In the genomic region with DNA sequence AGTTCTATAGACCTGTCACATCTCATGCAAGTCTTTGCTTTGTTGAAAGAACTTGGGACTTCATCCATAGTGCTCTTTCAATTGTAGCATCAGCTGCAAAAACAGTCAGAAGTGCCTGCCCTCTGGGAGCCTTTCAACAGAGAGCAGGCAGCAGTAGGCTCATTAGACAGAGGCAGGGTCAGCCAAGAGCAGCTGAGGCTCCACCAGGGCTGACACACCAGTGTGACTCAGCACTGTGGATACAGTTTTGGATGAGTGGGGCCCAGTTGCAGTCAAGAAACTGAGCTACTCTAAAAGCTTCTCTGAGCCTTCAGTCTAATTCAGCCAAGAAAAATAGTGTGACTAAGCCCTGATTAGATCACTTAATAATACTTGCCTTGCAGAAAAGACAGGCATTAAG, we compare ENCODE assay signal across 9 mouse cellular contexts.
DNase-seq lines count a peak whose midpoint lies in the region; ATAC-seq and TF ChIP-seq lines count a peak whose summit lies in the region.
"Had no signal": no experiment of that assay in that cellular context is flagged by ENCODE, and none has a peak within 500 bp of the region (broad histone marks: within the 10 kb centered on the region; RNA-seq: fewer than 3 reads in every experiment).

No protein-coding gene starts in this region.

- H3K36me3 ChIP-seq in midbrain, embryonic 10.5 days, result no peaks in the 10 kb centered on the region
- no peaks in the 10 kb centered on the region for H3K36me3 ChIP-seq in midbrain, embryonic 15.5 days (replicated peaks)
- no peaks in the 10 kb centered on the region for H3K36me3 ChIP-seq in heart, embryonic 12.5 days
- H3K36me3 ChIP-seq in stomach, postnatal 0 days (ENCODE audit: control insufficient read depth, insufficient read depth, low read length), result no peaks in the 10 kb centered on the region
- no peaks in the 10 kb centered on the region for H3K36me3 ChIP-seq in intestine, postnatal 0 days (ENCODE audit: control insufficient read depth, insufficient read depth)
- H3K36me3 ChIP-seq: kidney, embryonic 15.5 days; liver, embryonic 13.5 days had no signal

- peaks cover 5% of the 10 kb centered on the region for H3K4me1 ChIP-seq in midbrain, embryonic 10.5 days
- H3K4me1 ChIP-seq in midbrain, embryonic 15.5 days, result no peaks in the 10 kb centered on the region
- H3K4me1 ChIP-seq in heart, embryonic 12.5 days (replicated peaks), result no peaks in the 10 kb centered on the region
- no peaks in the 10 kb centered on the region for H3K4me1 ChIP-seq in stomach, postnatal 0 days (replicated peaks; ENCODE audit: control insufficient read depth, insufficient read depth)
- H3K4me1 ChIP-seq in intestine, postnatal 0 days (replicated peaks; ENCODE audit: control insufficient read depth, insufficient read depth, low read length), result no peaks in the 10 kb centered on the region
- H3K4me1 ChIP-seq: kidney, embryonic 15.5 days; liver, embryonic 13.5 days had no signal

- no peak overlapping the region for H3K4me2 ChIP-seq in midbrain, embryonic 15.5 days
- no peak overlapping the region for H3K4me2 ChIP-seq in heart, embryonic 12.5 days
- H3K4me2 ChIP-seq in stomach, postnatal 0 days (replicated peaks; ENCODE audit: low read depth), result no peak overlapping the region
- H3K4me2 ChIP-seq in intestine, postnatal 0 days (replicated peaks; ENCODE audit: low read depth), result no peak overlapping the region
- H3K4me2 ChIP-seq: kidney, embryonic 15.5 days; liver, embryonic 13.5 days had no signal

- H3K27ac ChIP-seq in midbrain, embryonic 10.5 days (replicated peaks), result no peak overlapping the region
- no peak overlapping the region for H3K27ac ChIP-seq in midbrain, embryonic 15.5 days
- no peak overlapping the region for H3K27ac ChIP-seq in heart, embryonic 12.5 days (ENCODE audit: poor library complexity, severe bottlenecking)
- no peak overlapping the region for H3K27ac ChIP-seq in stomach, postnatal 0 days (replicated peaks)
- H3K27ac ChIP-seq in intestine, postnatal 0 days (ENCODE audit: low read depth, low read length), result no peak overlapping the region
- H3K27ac ChIP-seq: kidney, embryonic 15.5 days; liver, embryonic 13.5 days had no signal

- TF ChIP-seq CTCF in stomach, postnatal 0 days (IDR thresholded peaks at IDR 0.05; ENCODE audit: low read depth), result no peak
- TF ChIP-seq CTCF in intestine, postnatal 0 days (IDR thresholded peaks at IDR 0.05; ENCODE audit: low read depth), result no peak

- H3K9ac ChIP-seq in midbrain, embryonic 15.5 days, result no peak overlapping the region
- H3K9ac ChIP-seq in heart, embryonic 12.5 days, result no peak overlapping the region
- no peak overlapping the region for H3K9ac ChIP-seq in stomach, postnatal 0 days (ENCODE audit: low read length)
- no peak overlapping the region for H3K9ac ChIP-seq in intestine, postnatal 0 days (ENCODE audit: low read depth, low read length)
- H3K9ac ChIP-seq: kidney, embryonic 15.5 days; liver, embryonic 13.5 days had no signal

- DNase-seq in midbrain, embryonic 10.5 days (ENCODE audit: low spot score), result peak; percentile 13
- DNase-seq in embryo, embryonic 10 days (ENCODE audit: low spot score), result peak; percentile 43
- DNase-seq in telencephalon, adult 2 months (ENCODE audit: low read depth, low spot score), result peak; percentile 0
- DNase-seq in stomach, postnatal 0 days (ENCODE audit: low spot score), result no peak
- DNase-seq: liver, embryonic 13.5 days had no signal

- no peaks in the 10 kb centered on the region for H3K27me3 ChIP-seq in midbrain, embryonic 10.5 days (ENCODE audit: low read depth, poor library complexity, severe bottlenecking)
- H3K27me3 ChIP-seq in midbrain, embryonic 15.5 days (replicated peaks), result no peaks in the 10 kb centered on the region
- H3K27me3 ChIP-seq in heart, embryonic 12.5 days (replicated peaks), result no peaks in the 10 kb centered on the region
- H3K27me3 ChIP-seq in stomach, postnatal 0 days (ENCODE audit: control insufficient read depth, insufficient read depth, low read length), result no peaks in the 10 kb centered on the region
- no peaks in the 10 kb centered on the region for H3K27me3 ChIP-seq in intestine, postnatal 0 days (replicated peaks; ENCODE audit: control insufficient read depth, insufficient read depth, low read length)
- H3K27me3 ChIP-seq: kidney, embryonic 15.5 days; liver, embryonic 13.5 days had no signal

- ATAC-seq in midbrain, embryonic 15.5 days (replicated peaks), result no peak
- 0 out of 2 replicates have a peak, but pooled peaks have one; percentile 45 for ATAC-seq in heart, embryonic 12.5 days (ENCODE audit: insufficient number of reproducible peaks, low FRiP score)
- no peak for ATAC-seq in stomach, postnatal 0 days (ENCODE audit: low FRiP score, low TSS enrichment)
- no peak for ATAC-seq in intestine, postnatal 0 days

- H3K4me3 ChIP-seq in midbrain, embryonic 10.5 days, result no peak overlapping the region
- no peak overlapping the region for H3K4me3 ChIP-seq in midbrain, embryonic 15.5 days
- no peak overlapping the region for H3K4me3 ChIP-seq in heart, embryonic 12.5 days
- H3K4me3 ChIP-seq in stomach, postnatal 0 days (ENCODE audit: low read depth, low read length), result no peak overlapping the region
- H3K4me3 ChIP-seq in intestine, postnatal 0 days (ENCODE audit: low read depth, low read length), result no peak overlapping the region
- H3K4me3 ChIP-seq: kidney, embryonic 15.5 days; liver, embryonic 13.5 days had no signal

- TF ChIP-seq EP300 in stomach, postnatal 0 days (optimal IDR thresholded peaks at IDR 0.05), result no peak

- no peaks in the 10 kb centered on the region for H3K9me3 ChIP-seq in midbrain, embryonic 10.5 days (replicated peaks)
- H3K9me3 ChIP-seq in midbrain, embryonic 15.5 days, result no peaks in the 10 kb centered on the region
- no peaks in the 10 kb centered on the region for H3K9me3 ChIP-seq in heart, embryonic 12.5 days (replicated peaks)
- H3K9me3 ChIP-seq in stomach, postnatal 0 days (ENCODE audit: control insufficient read depth, low read length), result no peaks in the 10 kb centered on the region
- H3K9me3 ChIP-seq in intestine, postnatal 0 days (ENCODE audit: control insufficient read depth), result no peaks in the 10 kb centered on the region
- H3K9me3 ChIP-seq: kidney, embryonic 15.5 days; liver, embryonic 13.5 days had no signal
